Mouse (Mus musculus): Measurements from ENCODE around the gene Slc16a12.
"Not testable (repeated sequence)": the region's sequence is repeated elsewhere in the genome, so short reads cannot be mapped to it uniquely, and the experiment has no call there.

Slc16a12 gene

DNA sequence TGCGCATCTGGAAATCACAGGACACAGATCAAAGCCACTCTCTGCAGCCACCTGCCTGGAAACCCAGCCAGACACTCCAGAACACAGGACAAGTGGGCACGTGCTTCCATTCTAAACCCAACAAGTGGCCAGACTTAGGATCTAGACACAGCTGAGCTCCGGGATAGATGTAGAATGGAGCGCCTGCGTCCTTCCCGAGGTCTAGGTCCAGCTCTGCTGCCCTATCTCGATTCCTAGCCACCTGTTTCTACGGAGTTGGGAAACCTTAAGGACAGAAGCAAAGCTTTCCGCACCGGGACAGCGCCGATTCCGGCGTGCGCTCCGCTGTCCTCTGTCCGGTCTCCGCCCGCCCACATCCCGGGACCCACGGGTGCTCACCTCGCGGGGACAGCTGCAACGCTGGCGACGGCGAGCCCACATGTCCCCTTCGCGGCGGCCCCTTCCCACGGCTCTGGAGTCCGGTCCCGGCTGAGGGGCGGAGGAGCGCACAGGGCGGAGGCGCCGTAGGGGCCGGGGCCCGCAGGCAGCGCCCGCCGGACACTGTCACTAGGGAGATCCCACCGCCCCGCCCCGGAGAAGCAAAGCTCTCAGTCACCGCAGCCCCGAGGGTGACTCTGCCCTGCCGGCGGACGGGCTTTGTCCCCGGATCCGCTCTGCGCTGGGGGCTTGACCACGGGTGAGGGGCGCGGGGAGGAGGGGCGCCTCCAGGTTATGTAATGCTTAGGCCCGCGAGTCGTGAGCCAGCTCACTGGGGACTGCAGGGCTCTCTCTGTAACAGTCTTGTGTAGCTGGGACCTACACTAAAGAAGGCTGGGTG, at the start of gene Slc16a12:
Gene Slc16a12 (minus strand): TSS at position 602 of the 817 bp plus-strand sequence.
- peak; percentile 55 for DNase-seq (ENCODE audit: low spot score)

DNA sequence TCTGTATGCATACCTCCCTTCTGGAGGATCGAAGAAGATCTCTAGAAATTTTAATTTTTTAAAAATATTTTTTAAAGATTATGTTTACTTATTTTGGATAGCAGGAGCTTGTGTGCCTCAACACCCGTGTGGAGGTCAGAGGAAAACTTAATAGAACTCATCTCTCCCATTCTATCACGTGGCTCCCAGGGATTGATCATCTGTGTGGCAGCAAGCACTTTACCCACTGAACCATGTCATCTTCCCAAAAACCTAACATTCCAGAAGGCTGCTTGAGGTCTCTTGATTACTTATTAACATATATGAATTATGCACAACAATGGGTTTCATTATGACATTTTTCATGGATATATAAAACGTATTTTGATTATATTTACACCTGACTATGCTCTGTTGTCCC, 49.3 kb upstream of the Slc16a12 start:
- DNase-seq (ENCODE audit: low spot score) = no peak

DNA sequence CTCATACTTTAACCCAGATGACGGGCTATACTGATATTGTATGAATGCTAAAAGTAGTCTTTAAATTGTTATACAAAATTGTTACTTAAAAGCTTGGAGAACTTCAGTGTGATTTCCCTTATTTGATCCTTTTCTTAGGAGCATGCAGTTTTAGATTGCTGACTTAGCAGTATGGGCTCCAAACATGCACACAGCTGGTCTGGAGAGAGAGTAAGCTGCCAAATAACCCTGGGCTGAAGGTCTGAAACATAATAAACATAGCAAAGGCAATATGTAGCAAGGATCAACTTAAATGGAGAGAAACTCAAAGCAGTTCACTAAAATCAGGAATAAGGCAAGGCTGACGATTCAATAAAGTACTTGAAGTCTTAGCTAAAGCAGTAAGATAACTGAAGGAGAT, 35.4 kb upstream of the Slc16a12 start:
- DNase-seq (ENCODE audit: low spot score) = no peak

DNA sequence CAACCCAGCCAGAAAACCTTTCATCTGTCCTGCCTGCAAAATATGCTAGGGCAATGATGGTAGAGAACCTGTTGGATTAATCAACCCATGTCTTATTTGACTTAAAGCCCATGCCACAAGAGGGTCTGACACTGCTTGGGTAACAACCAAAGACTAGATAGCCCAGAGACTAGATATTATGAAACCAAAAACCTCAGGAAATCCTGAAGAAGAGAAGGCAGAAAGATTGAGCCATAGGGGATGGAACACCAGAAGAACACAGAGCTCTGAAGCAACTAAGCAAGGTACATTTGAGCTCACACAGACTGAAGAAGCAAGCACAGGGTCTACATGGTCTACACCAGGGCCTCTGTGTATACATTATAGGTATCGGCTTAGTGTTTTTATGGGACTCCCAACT, 31.9 kb upstream of the Slc16a12 start:
- DNase-seq (ENCODE audit: low spot score) = no peak

DNA sequence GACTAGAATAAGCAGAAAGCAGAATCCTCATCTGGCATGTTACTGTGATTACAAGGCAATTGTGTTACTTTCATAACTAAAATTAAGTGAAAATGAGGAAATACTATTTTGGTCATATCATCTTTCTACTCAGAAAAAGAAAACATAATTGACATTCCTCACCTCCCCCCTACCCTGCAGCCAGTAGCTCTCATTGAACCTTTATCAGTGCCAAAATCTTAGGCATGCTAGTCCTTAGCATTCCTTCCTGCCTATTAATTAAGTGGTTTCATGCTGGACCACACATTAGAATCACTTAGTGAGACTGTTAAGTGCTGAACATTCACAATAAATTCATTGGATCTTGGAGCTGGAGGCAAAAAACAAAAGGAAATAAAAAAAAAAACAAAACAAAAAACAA, 31.0 kb upstream of the Slc16a12 start:
- DNase-seq (ENCODE audit: low spot score) = no peak

DNA sequence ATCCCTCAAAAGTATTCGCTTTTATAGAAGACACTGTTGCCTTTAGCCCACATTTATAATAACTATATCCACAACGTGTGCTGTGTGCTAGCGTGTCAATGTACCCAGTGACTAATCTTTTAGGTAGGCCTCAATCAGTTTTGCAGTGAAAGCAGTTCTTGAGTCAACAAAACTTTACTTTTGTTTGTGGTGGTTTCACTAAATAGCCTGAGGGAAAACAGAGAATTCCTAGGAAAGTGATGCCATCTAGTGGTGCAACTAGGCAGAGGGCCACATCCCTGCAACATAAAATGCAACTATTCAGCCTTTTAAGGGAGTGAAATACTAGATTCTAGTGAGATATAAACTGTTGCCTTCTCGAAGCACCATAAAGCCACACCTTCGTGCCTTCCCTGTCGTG, 25.7 kb upstream of the Slc16a12 start:
- peak; percentile 80 for DNase-seq (ENCODE audit: low spot score)

DNA sequence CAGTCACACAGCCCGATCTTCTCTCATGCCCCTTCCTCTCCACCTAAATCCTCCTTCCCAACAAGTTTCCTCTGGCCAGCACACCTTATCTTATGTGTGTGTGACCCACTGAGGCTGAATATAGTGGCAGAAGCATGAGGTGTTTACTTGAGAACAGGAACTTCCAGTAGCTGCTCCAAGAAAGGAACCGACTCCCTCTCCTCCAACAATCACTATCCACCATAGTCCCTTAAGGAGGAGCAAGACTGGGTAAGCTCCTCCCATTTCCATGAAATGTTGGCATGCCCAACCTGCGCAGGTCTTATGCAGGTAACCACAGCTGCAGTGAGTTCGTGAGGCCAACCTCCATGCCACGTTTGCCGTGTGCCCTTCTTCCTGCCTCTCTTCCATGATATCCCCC, 23.7 kb upstream of the Slc16a12 start:
- no peak for DNase-seq (ENCODE audit: low spot score)

DNA sequence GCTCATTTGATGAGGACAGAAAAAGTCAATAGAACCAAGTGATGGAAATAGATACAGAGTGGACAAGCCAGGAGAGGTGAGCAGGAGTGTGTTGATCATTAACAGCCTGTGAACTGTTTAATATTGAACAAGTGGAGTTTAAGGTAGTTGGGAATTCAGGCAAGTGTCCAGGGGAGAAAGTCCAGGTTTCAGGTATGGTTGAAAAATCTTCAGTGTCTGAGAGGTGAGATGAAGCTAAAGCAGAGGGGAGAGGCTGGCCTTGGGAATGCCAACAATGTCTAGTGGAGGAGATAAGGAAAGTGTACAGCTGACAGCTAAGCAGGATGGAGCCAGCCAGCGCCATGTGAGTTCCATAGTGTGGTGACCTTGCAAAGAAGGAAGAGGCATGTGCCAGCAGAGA, 11.7 kb upstream of the Slc16a12 start:
- DNase-seq (ENCODE audit: low spot score) = no peak

DNA sequence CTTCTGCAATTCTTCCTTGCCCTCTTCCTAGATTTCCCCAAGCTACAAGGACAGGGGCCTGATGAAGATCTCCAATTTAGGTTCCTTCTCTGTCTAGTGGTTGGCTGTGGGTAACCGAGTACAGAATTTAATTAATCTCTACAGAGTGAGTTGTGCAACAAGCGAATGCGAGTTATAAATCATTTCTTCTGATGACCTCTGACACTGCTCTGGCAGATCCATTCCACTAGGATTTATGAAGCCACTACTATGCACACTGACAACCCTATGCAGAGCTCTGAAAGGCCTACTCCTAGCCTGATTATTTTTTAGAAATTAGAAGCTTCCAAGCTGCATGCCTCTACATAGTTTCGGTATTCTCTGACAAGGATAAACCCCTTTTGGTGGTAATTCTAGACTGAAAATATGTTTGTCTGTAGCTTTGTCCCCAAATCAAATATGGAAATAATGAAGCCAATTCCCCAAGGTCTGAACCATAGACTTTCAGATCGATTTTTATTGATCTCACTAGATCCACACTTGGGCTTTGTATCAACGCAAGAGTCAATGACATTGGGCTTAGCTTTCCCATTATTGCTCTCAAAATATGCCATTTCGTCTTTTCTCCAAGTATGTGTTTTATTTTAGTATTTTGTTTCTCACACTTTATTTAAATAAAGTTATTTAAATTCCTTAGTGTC, 9.6 kb upstream of the Slc16a12 start:
- no peak for DNase-seq (ENCODE audit: low spot score)

DNA sequence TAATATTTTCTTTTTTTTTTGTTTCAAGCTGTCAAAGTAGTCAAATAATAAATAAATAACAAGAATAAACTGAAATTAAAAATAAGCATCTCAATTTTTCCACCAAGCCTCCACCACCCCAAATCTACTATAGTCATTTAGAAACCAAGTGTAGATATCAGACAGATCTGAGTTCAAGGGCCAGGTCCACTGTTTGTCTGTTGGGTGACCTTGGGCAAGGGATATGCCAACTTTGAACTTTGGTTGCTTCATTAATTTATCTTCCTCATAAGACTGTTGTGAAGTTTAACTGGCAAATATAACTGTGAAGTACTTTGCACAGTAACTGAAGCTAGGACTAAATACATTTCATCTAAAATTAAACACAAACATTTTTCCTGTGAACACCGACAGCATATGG, 8.6 kb upstream of the Slc16a12 start:
- DNase-seq (ENCODE audit: low spot score) = no peak

DNA sequence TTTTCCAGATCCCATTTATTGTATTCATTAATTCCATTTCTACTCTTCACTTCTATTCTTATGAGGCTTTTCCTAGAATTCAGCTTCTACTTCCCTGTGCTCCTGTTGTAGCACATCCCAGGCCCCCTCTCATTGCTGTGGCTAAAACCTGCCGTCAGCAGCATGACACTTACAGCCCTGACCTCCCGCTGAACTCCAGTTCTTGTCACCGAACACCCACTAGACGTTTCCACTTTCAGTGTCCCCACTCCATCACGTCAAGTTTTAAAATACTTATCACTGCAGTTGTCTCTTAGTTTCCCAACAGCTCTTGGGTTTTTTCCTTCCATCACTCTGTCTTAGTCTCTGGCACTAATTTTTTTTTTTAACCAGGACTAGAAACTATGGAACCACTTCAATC, 6.2 kb upstream of the Slc16a12 start:
- DNase-seq (ENCODE audit: low spot score) = peak; percentile 22

DNA sequence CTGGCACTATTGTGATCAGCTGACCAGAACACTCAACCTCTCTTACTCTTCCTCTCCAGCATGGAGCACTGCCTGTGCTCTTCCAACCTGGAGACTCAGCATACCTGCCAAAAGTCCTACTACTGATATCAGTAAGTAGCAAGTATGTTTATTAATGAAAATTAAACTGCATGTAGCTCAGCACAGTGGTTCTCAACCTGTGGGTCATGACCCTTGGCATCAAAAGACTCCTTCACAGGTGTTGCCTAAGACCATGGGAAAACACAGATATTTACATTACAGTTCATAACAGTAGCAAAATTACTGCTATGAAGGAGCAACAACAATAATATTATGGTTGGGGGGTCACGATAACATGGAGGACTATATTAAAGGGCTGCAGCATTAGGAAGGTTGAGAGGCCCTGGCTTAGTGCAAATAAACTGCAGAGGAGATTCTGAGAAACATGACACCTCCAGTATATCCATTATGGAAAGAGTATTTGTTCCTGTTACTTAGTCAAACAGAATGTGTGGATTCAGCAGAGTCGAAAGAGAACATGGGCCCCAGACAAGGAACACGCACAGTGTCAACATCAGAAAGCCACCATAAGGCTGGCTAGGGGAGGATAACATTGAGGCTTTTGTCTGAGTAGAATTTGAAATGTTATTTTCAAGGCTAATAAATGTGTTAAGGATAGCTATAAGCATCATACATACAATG, 5.5 kb upstream of the Slc16a12 start:
- no peak for DNase-seq (ENCODE audit: low spot score)

DNA sequence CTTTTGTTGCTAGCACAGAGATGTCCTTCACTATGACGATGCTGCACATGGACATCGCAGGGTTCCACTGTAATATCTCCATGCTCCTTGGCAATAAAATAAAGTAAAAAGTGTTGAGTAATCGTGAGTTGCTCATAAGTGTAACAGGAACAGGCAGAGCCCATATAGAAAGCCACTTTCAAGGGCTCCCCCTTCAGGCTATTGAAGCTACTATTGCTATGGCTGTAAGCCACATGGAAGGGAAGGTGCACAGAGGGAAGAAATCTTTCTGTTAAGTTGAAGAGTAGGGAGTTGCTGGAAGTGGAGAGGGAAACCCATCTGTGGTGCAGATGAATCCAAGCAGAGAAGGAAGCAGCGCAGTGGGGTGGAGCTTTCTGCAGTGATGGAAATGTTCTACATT, 4.1 kb upstream of the Slc16a12 start:
- DNase-seq (ENCODE audit: low spot score) = no peak

DNA sequence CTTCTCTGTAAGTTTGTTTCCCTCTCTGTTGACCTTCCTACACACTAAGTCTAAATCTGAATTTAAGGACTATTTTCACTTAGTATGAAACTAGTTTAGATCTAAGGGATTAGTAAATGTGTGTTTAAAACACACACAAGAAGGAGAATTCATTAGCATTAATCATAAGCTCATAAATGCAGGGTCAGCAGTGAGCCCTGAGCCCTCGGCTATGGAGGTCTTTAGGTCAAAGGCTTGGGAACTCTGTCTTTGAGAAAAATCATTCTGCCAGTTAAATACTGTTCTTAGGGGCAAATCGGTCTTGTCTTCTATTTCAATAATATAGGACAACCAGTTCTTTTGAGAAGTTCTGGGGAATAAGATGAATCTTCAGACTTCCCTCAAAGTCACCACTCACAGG, 1.9 kb upstream of the Slc16a12 start:
- no peak for DNase-seq (ENCODE audit: low spot score)

DNA sequence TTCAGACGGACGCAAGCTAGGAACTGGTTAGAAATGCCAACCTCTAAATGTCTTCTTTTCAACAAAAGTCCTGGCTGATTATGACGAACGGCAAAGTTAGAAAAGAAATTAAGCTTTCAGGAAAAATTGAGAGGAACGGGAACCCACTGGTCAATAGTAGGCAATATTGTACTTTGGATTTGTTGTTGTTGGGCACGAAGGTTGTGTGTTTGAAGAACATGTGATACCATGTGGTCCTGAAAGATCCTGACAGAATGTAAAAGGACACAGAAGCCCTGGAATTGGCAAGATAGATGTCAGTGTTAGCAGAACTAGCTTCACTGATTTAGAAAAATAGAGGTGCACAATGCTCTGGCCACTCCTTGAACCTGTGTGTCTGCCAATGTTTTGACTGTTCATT, 880 bp upstream of the Slc16a12 start:
- DNase-seq (ENCODE audit: low spot score) = not testable (repeated sequence)

DNA sequence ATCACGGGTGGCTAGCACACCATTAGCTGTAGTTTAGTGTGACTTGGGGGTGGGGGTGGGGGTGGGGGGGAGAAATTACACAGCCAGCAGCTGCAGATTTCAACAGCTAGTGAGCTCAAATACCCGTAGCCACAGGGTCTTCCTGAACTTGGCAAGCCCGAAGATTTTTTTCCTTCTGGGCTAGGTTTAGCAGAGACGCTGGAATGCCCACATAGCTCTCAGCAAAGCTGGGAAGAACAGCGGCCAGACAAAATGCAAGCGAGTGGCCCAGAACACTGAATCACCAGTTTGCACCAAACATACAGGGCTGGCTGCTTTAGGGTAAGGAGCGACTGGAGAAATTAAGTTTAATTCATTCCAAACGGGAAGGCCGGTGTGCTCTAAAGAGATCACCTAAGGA, 888 bp downstream of the Slc16a12 start:
- peak; percentile 37 for DNase-seq (ENCODE audit: low spot score)

DNA sequence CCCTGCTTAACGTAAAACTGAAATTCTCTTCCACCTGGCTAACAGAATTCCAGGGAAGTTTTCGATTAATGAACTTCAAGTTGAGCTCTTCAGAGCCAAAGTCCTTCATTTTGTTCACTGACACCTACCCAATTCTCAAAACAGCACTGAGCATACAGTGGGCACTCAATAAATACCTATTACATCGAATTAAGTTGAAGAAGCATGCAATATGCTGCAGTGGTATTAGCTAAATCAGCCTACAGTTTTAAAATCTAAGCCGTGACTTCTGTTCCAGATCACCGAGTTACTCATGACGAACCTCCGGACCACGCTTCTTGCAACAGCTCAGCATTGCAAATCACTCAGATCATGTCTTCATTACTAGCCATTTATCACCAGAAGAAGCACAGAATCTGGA, 2.1 kb downstream of the Slc16a12 start:
- DNase-seq (ENCODE audit: low spot score) = no peak

DNA sequence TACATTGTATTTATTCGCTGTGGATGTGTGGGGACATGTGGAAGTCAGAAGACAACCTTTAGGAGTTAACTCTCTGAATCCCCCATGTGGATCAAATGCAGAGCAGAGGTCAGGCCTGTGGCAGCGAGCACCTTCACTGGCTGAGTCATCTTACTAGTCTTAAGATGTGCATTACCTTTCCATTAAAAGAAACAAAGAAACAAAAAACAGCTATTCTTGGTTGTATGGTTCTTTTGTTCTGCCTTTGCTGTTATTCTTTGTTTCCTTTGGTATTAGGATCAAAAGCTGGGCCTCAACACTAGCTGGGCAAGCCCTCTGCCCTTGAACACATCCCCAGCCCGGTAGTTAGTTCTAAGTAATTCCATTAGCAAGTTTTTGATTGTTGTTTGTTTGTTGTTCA, 9.2 kb downstream of the Slc16a12 start:
- DNase-seq (ENCODE audit: low spot score) = no peak

DNA sequence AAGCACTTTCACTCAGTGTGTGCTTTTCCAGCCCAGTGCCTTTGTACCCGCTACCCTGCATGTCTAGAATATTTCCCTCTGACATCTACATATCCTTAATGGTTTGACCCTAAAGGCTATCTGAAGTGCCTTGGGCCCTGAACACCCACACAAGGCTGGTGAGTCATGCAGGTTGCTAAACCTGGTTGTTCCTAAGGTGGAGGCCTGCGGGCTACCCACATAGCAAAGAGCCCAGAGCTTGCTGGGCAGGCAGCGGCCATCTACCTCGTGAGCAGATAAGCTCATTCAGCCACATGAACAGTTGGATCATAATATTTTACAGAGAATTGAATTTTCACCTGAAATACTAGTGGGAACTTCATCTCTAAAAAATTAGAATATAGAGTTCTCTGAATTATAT, 11.2 kb downstream of the Slc16a12 start:
- DNase-seq (ENCODE audit: low spot score) = no peak

DNA sequence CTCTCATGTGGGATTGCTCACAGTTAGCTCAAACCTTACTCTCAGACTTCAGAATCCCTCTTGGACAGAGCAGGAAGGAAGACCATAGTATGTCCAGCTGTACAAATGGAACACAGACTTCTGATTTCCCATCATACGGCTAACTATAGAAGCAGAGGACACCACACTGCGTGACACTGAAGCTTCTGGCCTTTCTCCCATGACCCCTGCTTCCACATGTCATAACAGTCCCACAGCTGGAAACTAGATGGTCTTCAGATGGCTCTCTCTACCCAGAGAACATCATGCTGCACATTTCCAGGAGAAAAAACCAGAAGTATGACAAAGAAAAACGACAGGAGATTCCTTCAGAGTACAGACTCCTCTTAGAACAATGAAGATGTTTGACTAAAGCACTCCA, 14.1 kb downstream of the Slc16a12 start:
- DNase-seq (ENCODE audit: low spot score) = no peak

DNA sequence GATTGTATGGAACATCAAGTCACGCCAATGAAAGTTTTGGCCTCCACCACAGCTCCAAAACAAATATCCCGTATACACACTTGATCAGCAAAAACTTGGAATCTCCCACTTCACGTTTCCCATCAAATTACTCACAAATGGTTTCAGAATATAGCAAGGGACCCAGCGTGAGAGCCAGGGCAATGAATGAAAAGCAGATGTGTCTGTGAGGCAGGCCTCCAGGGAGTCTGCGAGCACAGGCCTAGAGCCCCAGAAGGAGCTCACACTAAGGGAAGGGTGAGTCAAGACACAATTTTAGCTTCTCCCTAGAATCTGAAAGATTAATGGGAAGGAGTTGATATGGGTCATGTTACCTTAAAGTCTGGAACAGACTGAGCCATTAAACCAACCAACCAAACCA, 15.7 kb downstream of the Slc16a12 start:
- DNase-seq (ENCODE audit: low spot score) = no peak

DNA sequence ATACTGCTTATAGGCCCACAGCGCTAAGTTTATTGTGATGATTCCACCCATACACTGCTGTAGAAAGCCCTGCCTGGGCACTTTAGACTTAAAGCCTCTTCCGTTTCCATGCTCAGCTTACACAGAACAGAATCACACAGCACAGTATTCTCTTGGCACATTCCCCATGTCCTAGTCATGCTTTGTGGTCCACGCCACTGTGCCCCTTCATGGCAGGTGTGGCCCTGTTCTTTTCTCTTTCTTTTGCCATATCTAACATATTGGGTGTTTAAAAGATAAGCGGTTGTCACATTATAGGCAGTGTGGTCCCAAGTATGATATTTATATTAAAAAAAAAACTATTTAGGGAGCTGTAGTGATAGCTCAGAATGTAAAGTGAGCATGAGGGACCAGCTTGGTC, 16.5 kb downstream of the Slc16a12 start:
- no peak for DNase-seq (ENCODE audit: low spot score)

DNA sequence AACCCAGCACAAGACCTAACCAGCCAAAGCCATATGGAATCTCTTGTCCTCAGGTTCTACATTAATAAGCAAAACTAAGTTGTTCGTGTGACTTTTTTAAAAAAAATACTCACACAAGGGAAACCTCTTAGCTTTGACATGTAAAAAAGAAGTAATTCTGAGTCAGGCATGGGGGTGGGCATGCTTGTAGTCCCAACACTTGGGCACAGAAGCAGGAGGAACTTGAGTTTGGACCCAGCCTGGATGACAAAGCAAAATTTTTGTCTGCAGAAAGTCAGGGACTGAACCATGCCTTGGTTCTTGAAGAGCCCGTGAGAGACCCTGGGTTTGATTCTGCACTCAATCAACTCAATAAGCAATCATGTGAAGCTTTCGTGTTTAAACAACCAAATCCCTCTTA, 17.6 kb downstream of the Slc16a12 start:
- DNase-seq (ENCODE audit: low spot score) = no peak
